Mouse (Mus musculus): Measurements from ENCODE around the gene Ptpn6. TPM values are rescaled to one million over a fixed set of nuclear protein-coding genes. Genes with fewer than 3 reads are reported as not detected.
A peak's percentile ranks its signal among the peaks of the same experiment; 100 is the strongest.
"Not testable (repeated sequence)": the region's sequence is repeated elsewhere in the genome, so short reads cannot be mapped to it uniquely, and the experiment has no call there.

Ptpn6 gene
- polyA plus RNA-seq, 1 experiment, result 7.1 TPM

DNA sequence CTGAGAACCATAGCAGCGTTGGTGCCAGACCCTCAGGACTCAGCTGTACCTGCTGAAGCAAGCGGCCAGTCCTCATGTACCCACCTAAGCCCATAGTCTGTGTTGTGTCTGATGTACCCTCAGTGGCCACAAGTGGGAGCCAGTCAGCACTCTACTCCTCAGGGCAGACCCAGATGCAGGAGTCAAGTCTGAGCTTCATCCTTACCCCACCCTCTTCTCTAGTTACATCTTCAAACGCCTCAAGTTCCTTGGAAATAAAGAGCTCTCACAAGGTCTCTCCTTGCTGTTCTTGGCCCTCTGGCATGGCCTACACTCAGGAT, 35.8 kb downstream of the Ptpn6 start:
- peak; percentile 58 to 82 for DNase-seq (ENCODE audit: extremely low spot score in 1 of 2, low spot score in 1 of 2)

DNA sequence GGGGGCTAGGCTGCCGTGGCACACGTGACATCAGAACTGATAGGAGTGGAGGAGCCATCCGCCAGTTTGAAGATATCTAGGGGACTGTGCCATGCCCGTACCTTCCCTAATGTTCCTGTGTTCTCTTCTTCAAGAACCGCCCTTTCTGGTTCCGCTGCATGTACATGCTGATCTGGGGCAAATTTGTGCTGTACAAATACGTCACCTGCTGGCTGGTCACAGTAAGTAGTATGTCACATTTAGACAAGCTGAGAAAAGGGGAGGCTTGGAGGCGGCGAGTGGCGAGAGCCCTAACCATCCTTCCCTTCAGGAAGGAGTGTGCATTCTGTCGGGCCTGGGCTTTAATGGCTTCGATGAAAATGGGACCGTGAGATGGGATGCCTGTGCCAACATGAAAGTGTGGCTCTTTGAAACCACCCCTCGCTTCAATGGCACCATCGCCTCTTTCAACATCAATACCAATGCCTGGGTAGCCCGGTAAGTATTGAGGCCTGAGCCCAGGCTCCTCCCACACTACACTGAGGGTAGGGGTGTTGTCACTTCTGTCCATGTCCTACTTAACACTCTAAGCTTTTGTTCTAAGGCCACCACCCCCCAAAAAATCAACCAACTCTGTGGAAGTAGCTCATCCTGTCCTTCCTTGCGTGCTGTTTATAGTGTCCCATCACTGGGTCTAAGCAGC, 36.3 kb downstream of the Ptpn6 start:
- DNase-seq (ENCODE audit: extremely low spot score in 1 of 2, low spot score in 1 of 2), result no peak

DNA sequence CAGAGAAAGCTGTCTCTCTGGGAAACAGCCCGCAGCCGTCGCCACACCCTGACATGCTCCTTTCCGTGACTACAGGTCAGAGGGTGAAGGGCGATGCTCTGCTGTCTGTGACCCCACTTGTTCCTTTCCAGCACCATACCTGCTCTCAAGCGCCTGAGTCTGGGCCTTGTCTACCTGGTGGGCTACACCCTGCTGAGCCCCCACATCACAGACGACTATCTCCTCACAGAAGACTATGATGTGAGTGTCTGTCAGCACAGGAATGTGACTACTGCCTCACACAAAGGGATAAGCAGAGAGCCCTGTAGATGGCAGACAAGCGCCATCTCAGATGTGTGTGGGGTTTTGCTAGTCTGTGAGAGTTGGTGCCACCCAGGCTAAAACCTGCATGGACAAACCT, 37.2 kb downstream of the Ptpn6 start:
- no peak for DNase-seq (ENCODE audit: extremely low spot score in 1 of 2, low spot score in 1 of 2)

DNA sequence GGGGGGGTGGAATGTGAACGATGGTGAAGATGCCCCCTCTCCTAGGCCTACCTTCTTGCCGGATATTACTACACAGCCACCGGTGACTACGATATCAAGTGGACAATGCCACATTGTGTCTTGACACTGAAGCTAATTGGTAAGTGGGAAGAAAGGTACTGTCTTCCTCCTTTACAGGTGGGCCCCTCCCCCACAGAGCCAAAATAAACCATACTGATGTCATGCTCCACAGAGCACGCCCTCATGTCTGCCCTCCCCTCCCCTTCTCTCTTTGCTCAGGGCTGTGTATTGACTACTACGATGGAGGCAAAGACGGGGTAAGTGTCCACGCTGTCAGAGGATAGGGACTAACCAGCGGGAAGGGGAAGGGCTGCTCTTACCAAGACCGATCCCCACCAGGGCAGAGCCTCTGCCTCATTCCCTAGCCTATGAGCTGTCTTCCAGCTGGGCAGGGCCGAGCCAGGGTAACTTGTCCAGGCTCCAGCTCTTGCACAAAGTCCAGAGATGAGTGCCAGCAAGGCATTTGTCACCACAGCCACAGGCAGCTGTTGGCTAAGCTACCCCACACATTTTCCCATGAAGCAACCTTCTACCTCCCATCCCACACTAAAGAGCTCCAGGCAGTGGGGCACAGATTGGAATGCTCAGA, 38.4 kb downstream of the Ptpn6 start:
- peak; percentile 58 to 72 for DNase-seq (ENCODE audit: extremely low spot score in 1 of 2, low spot score in 1 of 2)

- no peak for DNase-seq (ENCODE audit: extremely low spot score in 1 of 2, low spot score in 1 of 2)
Observed at GRCm38 (mm10) chr6:124699366-124699765, 39.1 kb downstream of the Ptpn6 start.

DNA sequence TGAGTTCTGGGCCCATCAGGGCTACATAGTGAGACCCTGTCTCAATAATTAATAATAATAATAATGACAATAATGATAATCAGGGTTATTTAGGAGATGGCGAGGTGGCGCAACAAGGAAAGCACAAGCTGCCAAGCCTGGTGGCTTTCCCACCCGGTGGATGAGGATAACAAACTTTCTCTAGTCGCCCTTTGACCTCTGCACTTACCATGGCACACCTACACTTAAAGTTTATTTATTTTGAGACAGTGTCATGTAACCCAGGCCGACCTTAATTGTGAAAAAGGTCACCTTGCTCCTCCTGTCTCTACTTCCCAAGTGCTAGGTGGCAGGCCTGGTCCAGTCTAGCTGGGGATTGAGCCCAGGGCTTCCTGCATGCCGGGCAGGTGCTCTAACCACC, 39.8 kb downstream of the Ptpn6 start:
- DNase-seq (ENCODE audit: extremely low spot score in 1 of 2, low spot score in 1 of 2), result no peak

- no peak for DNase-seq (ENCODE audit: extremely low spot score in 1 of 2, low spot score in 1 of 2)
Observed at GRCm38 (mm10) chr6:124696441-124697150, 41.9 kb downstream of the Ptpn6 start.

DNA sequence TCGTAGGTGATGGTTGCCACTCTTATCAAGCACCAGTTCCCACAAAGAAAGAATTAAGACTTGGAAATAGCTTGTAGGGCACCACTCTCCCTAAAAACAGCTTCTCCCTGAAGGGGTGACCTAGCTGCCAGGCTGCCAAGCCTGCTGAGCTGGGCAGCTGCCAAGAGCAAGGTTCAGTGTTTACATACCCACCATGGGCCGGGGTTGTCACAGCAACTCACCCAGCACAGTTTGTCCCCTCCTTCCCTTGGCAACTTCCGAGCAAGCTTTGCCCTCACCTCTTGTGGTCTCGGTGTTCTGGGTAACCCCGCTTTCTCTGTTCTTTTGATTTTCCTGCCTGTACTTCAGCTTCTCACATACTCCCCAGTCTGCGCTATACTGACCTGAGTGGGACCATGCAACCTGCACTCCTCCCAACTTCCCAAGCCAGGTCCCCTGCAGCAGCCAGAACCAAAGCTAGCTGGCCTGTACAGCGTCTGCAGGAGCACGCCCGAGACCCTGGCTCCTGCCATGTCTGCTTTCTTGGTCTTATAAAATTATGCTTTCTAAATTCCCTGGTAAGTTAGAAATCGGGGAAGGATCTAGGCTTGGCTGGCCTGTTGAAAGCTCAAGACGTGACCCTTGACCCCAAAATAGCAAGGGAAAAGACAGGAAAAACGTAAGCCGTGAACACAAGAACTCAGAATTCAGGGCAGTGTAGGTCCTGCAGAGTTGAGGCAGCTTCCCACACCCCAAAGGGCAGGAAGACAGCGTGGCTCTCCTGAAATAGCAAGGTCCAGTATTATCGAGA, 44.2 kb downstream of the Ptpn6 start:
- peak; percentile 47 to 54 for DNase-seq (ENCODE audit: extremely low spot score in 1 of 2, low spot score in 1 of 2)

DNA sequence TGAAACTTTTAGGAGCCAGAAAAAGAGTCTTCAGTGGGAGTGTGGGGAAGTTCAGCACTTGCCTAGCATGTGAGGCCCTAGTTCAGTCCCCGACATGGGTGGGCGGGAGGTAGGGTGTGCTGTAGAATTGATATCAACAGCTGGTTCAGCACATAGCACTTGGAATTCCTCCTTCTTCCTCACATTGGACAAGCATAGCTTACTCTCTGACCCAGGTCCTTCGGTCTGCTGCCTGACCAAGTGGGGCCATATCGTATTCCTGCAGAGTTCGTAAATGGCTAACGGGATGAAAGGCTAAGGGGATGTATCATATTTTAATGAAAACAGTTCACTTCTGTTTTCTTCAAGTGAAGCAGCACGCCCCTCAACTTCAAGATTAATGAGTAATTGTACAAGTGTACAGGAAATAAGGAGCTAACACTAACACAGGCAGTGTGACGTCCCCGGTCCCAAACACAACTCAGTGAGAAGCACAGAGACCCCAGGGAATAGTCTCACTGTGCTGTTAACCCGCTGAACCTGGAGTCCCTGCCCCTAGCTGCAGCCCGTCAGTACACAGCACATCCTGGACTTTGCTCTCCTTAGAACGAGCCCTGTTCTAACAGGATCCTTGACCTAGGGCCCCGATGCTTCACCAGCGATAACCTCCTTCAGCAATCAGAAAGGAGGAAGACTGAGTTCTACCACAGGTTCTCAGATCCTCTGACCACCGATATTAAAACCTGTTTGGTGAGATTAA, 45.1 kb downstream of the Ptpn6 start:
- DNase-seq (ENCODE audit: extremely low spot score in 1 of 2, low spot score in 1 of 2), result no peak

- DNase-seq (ENCODE audit: extremely low spot score in 1 of 2, low spot score in 1 of 2), result no peak
Observed at GRCm38 (mm10) chr6:124690517-124690916, 48.0 kb downstream of the Ptpn6 start.

DNA sequence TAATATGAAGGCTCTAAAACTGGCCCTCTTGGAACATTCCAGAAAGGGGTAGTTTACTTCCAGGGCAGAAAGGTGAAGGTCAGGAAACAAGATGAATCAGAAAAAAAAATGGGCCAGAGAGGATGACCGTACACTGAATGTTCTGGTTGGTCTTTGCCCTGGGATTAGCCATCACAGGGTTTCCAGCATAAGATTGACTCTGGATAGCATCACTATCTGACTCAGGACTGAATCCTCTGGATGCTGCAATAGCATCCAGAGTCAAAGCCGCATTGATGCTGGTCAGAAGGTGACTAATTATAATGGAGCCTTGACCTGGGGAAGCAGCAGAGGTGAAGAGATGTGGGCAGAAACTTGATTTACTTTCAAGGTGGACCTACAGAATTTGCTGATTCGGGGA, 49.5 kb downstream of the Ptpn6 start:
- DNase-seq (ENCODE audit: extremely low spot score in 1 of 2, low spot score in 1 of 2), result no peak

DNA sequence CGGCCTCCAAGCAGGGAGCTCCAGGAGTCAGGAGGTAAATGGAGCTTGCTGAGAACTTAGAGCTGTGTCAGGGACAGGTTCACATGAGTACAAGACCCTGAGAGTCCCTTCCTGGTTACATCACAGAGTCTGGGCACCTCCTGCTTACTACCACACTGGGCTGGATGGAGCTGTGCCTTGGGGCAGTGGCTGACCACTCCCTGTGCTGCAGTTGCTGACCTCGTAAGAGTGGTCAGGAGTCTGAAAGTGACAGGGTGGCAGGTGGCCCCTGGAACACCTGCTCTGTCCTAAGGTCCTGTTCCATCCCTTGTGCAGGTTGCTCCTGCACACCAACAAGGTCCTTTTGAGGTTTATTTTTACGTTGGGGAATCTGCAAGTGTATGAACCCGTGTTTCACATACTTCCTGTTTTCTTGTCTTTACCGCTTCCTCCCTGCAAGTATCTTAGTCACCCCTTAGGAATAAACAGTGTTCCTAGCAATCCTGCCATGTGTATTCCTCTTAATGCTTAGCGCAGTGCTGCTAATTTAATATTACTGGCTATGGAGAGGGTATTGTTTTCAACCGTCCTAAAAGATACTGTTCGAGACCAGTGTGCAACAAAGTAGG, 50.3 kb downstream of the Ptpn6 start:
- no peak for DNase-seq (ENCODE audit: extremely low spot score in 1 of 2, low spot score in 1 of 2)

DNA sequence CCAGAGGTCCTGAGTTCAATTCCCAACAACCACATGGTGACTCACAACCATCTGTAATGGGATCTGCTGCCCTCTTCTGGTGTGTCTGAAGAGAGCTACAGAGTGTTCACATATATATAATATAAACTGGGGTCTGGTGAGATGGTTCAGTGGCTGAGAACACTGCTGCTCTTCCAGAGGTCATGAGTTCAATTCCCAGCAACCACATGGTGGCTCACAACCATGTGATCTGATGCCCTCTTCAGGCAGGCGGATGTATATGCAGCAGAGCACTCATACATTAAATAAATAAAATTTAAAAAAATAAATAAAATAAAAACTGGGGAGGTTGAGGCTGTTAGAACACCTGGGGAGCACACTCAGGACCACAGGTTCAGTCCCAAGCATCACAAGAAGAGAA, 51.9 kb downstream of the Ptpn6 start:
- not testable (repeated sequence) for DNase-seq (ENCODE audit: extremely low spot score in 1 of 2, low spot score in 1 of 2)

DNA sequence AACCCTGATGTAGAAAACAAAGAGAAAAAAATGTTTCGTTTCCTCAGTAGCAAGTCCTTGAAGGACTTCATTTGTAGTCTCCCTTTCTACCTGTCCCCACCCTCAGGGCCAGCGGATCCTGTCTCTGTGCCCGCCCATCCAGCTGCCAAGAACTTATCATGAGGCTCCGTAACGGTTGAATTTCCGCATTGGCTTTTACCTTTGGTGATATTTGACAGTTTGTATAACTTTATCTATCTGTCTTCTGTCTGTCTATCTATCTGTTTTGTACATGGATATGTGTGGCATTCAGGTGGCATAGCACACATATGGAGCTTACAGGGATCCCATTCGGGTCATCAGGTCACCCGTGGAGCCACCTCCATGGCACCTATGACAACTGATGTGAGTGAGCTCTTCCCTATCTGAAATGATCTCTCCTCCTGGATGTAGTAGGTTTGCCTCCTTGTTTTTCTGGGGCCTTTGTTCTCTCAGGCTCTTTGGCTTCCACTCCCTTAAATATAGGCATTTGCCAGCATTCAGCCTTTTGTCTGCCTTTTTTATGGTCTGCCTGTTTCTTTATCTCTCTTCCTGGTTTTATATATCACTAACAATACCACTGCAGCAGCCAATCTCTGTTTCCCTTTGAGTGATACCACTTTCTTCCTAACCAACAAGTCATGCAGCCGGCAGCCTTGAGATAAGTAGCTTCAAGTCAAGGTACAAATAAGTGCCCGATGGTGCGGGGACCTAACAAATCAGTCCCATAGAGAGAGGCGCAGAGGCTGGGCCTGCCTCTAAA, 52.7 kb downstream of the Ptpn6 start:
- no peak for DNase-seq (ENCODE audit: extremely low spot score in 1 of 2, low spot score in 1 of 2)

- peak in 1 of 2 experiments; percentile 57 for DNase-seq (ENCODE audit: extremely low spot score in 1 of 2, low spot score in 1 of 2)
Observed at GRCm38 (mm10) chr6:124683591-124684417, 54.7 kb downstream of the Ptpn6 start.

GRCm38 (mm10) chr6:124682291-124682690, 56.2 kb downstream of the Ptpn6 start:
- DNase-seq (ENCODE audit: extremely low spot score in 1 of 2, low spot score in 1 of 2), result not testable (repeated sequence)

DNA sequence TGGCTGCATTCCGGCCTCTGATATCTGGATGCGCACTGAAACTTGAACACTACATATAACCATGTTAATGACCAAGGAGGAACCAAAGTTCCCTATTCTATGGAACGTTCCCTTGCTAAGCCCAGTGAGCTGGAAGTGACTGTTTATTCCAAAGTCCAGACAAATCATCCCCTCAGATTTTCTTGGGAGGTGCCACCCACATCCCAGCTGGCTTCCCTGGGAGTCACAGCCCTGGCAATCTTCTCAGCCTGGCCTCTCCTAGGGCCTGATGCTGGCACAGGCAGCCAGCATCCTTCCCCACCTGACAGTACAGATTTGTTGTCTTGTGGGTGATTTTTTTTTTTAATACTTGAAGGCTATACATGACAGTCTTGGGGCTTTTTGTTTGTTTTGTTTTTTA, 59.0 kb downstream of the Ptpn6 start:
- DNase-seq (ENCODE audit: extremely low spot score in 1 of 2, low spot score in 1 of 2), result peak in 1 of 2 experiments; percentile 42

- DNase-seq (ENCODE audit: extremely low spot score in 1 of 2, low spot score in 1 of 2), result no peak
Observed at GRCm38 (mm10) chr6:124678769-124679168, 59.7 kb downstream of the Ptpn6 start.

Data from frontal cortex, adult 2 months (tissue).